Mouse (Mus musculus): Measurements from ENCODE around the gene Car8.

Car8 gene

GRCm38 (mm10) chr4:8238560-8239305 lies at the start of gene Car8:
Car8 (minus strand) TSS chr4:8239041.
- peak; percentile 60 for DNase-seq (ENCODE audit: extremely low spot score, low spot score)

GRCm38 (mm10) chr4:8284934-8285333 lies 46.1 kb upstream of the Car8 start:
- DNase-seq (ENCODE audit: extremely low spot score, low spot score) = no peak

GRCm38 (mm10) chr4:8278159-8278558 lies 39.3 kb upstream of the Car8 start:
- DNase-seq (ENCODE audit: extremely low spot score, low spot score) = no peak

- DNase-seq (ENCODE audit: extremely low spot score, low spot score) = no peak
These were observed 11.0 kb upstream of the Car8 start for GRCm38 (mm10) chr4:8249805-8250204.

GRCm38 (mm10) chr4:8245495-8246063 lies 6.7 kb upstream of the Car8 start:
- DNase-seq (ENCODE audit: extremely low spot score, low spot score) = no peak

- DNase-seq (ENCODE audit: extremely low spot score, low spot score) = no peak
These were observed 6.2 kb upstream of the Car8 start for GRCm38 (mm10) chr4:8245062-8245461.

GRCm38 (mm10) chr4:8239699-8240098 lies 858 bp upstream of the Car8 start:
- no peak for DNase-seq (ENCODE audit: extremely low spot score, low spot score)

- no peak for DNase-seq (ENCODE audit: extremely low spot score, low spot score)
These were observed 447 bp upstream of the Car8 start for GRCm38 (mm10) chr4:8239306-8239670.

- no peak for DNase-seq (ENCODE audit: extremely low spot score, low spot score)
These were observed 6.3 kb downstream of the Car8 start for GRCm38 (mm10) chr4:8232393-8233111.

GRCm38 (mm10) chr4:8231291-8231871 lies 7.5 kb downstream of the Car8 start:
- no peak for DNase-seq (ENCODE audit: extremely low spot score, low spot score)

- no peak for DNase-seq (ENCODE audit: extremely low spot score, low spot score)
These were observed 9.1 kb downstream of the Car8 start for GRCm38 (mm10) chr4:8229661-8230298.

- DNase-seq (ENCODE audit: extremely low spot score, low spot score) = no peak
These were observed 19.9 kb downstream of the Car8 start for GRCm38 (mm10) chr4:8218941-8219340.

GRCm38 (mm10) chr4:8218004-8218403 lies 20.8 kb downstream of the Car8 start:
- no peak for DNase-seq (ENCODE audit: extremely low spot score, low spot score)

GRCm38 (mm10) chr4:8217272-8217671 lies 21.6 kb downstream of the Car8 start:
- no peak for DNase-seq (ENCODE audit: extremely low spot score, low spot score)

GRCm38 (mm10) chr4:8216551-8216950 lies 22.3 kb downstream of the Car8 start:
- DNase-seq (ENCODE audit: extremely low spot score, low spot score) = no peak

- DNase-seq (ENCODE audit: extremely low spot score, low spot score) = no peak
These were observed 25.2 kb downstream of the Car8 start for GRCm38 (mm10) chr4:8213661-8214060.

GRCm38 (mm10) chr4:8212873-8213569 lies 25.8 kb downstream of the Car8 start:
- DNase-seq (ENCODE audit: extremely low spot score, low spot score) = no peak

- no peak for DNase-seq (ENCODE audit: extremely low spot score, low spot score)
These were observed 28.4 kb downstream of the Car8 start for GRCm38 (mm10) chr4:8210452-8210851.

- DNase-seq (ENCODE audit: extremely low spot score, low spot score) = no peak
These were observed 30.9 kb downstream of the Car8 start for GRCm38 (mm10) chr4:8207924-8208323.

GRCm38 (mm10) chr4:8206918-8207573 lies 31.8 kb downstream of the Car8 start:
- DNase-seq (ENCODE audit: extremely low spot score, low spot score) = no peak

Data from neural tube, embryonic 10.5 days (tissue).